Mouse (Mus musculus): ENCODE data around the gene Stx18. TPM values are rescaled to one million over a fixed set of nuclear protein-coding genes. Genes with fewer than 3 reads are reported as not detected.

Stx18 gene
- polyA plus RNA-seq, 1 experiment from 2014 or later: 37.8 TPM

DNA sequence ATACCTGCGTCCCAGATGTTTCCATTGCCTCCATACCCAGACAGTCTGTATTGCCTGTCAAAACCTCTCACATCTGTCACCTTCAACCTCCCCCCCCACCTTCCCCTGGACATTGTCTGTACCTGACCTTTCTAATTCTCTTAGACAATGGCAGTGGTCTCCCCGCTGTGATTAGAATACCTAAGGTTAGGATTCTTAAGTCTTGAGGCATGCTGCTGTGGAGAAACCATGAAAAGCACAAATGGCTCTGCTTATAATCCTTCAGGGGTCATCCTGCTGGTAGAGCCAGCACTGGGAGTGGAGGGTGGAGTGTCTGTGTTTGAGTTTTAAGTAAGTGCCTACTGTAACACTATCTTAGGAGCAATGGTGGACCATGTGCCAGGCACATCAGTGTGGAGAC, 64.4 kb downstream of the Stx18 start:
- ATAC-seq (ENCODE audit: low FRiP score, low read depth): no peak
- H3K27ac ChIP-seq (replicated peaks): no peak overlapping the region

DNA sequence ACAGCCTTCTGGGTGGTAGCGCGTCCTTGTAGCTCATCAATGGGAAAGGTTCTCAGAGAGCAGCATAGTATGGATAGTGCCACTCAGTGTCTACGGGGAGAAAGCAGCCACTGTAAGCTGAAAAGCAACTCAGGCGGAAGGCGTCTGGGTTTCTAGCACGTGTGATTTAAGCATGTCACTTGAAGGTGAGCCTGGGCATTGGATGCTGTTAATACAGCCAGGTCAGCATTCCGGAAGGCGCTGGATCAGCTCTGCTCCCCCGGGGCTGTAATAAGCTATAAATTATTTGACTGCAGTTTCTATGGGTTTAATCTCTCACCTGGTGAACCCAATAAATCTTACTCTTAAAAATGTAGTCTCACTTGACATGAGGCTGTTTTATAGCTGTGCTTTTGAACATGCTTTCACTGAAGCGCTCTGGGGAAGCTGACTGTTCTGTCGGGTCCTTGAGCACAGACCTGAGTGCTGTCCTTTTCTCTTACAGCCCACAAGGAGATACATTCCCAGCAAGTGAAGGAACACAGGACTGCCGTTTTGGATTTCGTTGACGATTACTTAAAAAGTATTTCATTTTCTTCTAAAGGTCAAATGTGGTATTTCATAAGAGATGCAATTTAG, 67.6 kb downstream of the Stx18 start:
- Histone ChIP-seq H3K4me3 (no peak overlapping the region), H3K27me3 (no peaks in the 10 kb centered on the region), H3K9ac (no peak overlapping the region), H3K27ac (replicated peaks) (no peak overlapping the region; the same call in 1 of the 2 replicates), H3K9me3 (no peaks in the 10 kb centered on the region), H3K4me1 (replicated peaks) (no peaks in the 10 kb centered on the region), H3K36me3 (peaks cover 6% of the 10 kb centered on the region; the same call in 1 of the 2 replicates), H3K4me2 (no peak overlapping the region)
- WGBS: 80% methylated on average over 14 of the region's 14 CpGs
- peak; percentile 54; the same call in 1 of the 2 replicates for ATAC-seq (ENCODE audit: low FRiP score, low read depth)

More for the DNA sequence above, 64.4 kb downstream of the Stx18 start:
- Histone ChIP-seq H3K4me2 (no peak overlapping the region), H3K4me3 (no peak overlapping the region), H3K4me1 (replicated peaks) (peaks cover 1% of the 10 kb centered on the region; the same call in 1 of the 2 replicates), H3K36me3 (peaks cover 4% of the 10 kb centered on the region; the same call in 1 of the 2 replicates), H3K9ac (no peak overlapping the region), H3K27me3 (no peaks in the 10 kb centered on the region), H3K9me3 (no peaks in the 10 kb centered on the region)
- 89% methylated on average over 2 of the region's 2 CpGs for WGBS

DNA sequence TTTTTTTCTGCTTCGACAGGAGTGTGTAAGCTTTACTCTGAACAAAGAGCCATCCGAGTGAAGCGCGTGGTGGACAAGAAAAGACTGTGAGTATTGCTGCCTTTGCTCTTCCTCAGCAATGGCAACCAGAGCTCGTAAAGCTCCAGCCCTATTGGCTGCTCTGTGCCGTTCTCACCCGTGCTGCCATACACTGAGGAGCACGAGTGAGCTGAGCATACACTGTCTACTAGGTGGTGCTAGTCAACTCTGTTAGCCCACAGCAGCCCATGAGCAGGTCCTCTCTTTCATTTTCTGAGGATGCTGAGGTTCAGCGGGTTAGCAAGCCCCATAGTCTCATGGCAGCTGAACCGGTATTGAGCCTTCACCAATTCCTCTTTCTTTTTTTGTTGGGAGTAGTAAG, 68.3 kb downstream of the Stx18 start:
- no peak overlapping the region for H3K9ac ChIP-seq
- H3K9me3 ChIP-seq: no peaks in the 10 kb centered on the region
- H3K27me3 ChIP-seq: no peaks in the 10 kb centered on the region
- H3K27ac ChIP-seq (replicated peaks): 0 out of 2 replicates have a peak overlapping the region, but pooled peaks have one; percentile 30
- no peaks in the 10 kb centered on the region for H3K4me1 ChIP-seq (replicated peaks)
- peaks cover 6% of the 10 kb centered on the region; the same call in 1 of the 2 replicates for H3K36me3 ChIP-seq
- WGBS: 88% methylated on average over 10 of the region's 10 CpGs
- H3K4me3 ChIP-seq: no peak overlapping the region
- ATAC-seq (ENCODE audit: low FRiP score, low read depth): no peak
- H3K4me2 ChIP-seq: no peak overlapping the region

DNA sequence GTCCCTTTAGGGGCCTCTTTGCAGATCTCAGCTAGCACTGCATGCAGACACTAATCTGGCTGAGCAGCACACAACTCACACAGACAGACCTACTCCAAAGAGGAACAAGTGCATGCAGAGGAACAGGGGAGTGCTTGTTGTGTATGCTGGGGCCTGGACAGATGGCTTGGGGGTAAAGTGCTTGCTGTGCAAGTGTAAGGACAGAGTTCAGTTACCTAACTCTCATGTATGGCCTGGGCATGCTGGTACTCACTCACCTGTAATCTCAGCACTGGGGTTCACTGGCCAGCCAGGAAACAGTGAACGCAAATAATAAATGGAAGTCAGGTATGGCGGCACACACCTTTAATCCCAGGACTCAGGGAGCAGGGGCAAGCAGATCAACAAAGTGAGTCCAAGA, 76.0 kb downstream of the Stx18 start:
- WGBS: 100% methylated on average over 2 of the region's 2 CpGs
- no peak for ATAC-seq (ENCODE audit: low FRiP score, low read depth)
- no peaks in the 10 kb centered on the region for H3K9me3 ChIP-seq

DNA sequence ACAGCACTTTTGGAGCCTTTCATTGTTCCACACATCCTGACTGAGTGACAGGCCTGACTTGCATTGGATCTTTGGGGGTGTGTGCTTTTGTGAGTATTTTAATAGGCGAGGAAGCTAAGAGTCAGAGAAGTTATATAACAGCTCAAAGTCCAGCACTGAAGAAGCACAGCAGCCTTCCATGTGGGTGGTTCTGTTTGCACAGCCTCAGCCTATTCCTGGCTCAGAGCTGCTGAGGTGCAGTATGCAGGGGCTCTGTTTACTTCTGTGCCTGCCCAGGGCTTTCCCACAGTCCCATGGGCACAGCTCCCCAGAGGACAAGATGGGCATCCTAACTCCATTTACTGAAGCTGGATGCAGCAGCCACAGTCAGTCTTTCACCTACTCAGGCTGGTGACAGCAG, 78.5 kb downstream of the Stx18 start:
- Histone ChIP-seq H3K27ac (replicated peaks) (no peak overlapping the region), H3K9ac (no peak overlapping the region), H3K9me3 (no peaks in the 10 kb centered on the region), H3K27me3 (no peaks in the 10 kb centered on the region), H3K4me2 (no peak overlapping the region), H3K4me1 (replicated peaks) (no peaks in the 10 kb centered on the region), H3K4me3 (no peak overlapping the region), H3K36me3 (peaks cover 10% of the 10 kb centered on the region)
- ATAC-seq (ENCODE audit: low FRiP score, low read depth): no peak
- 63% methylated on average over 1 of the region's 1 CpGs for WGBS

More for the DNA sequence above, 76.0 kb downstream of the Stx18 start:
- Histone ChIP-seq H3K36me3 (peaks cover 13% of the 10 kb centered on the region), H3K9ac (no peak overlapping the region), H3K4me1 (replicated peaks) (no peaks in the 10 kb centered on the region), H3K4me2 (no peak overlapping the region), H3K27ac (replicated peaks) (no peak overlapping the region), H3K27me3 (no peaks in the 10 kb centered on the region), H3K4me3 (no peak overlapping the region)

DNA sequence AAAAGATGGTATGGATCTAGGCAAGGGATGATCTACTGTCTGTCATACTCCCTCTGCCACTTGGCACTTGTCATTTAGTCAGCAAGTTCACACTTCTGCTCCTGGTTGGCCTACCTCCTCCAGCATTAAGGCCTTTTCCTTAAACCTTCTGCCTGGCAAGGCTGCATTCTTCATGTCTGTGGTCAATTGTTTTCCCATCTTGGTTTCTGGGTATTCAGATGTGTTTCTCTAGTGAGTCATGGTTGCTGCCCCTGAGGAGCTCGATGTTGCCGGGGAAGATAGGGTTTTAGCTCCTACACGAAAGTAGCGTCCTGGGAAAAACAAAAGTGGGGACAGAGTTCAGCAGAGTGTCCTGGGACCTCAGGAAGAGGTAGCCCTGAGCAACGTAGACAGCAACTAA, 80.7 kb downstream of the Stx18 start:
- Histone ChIP-seq H3K4me3 (no peak overlapping the region), H3K27ac (replicated peaks) (no peak overlapping the region), H3K9me3 (no peaks in the 10 kb centered on the region), H3K36me3 (peaks cover 13% of the 10 kb centered on the region), H3K27me3 (no peaks in the 10 kb centered on the region), H3K4me2 (no peak overlapping the region), H3K9ac (no peak overlapping the region), H3K4me1 (replicated peaks) (no peaks in the 10 kb centered on the region)
- WGBS: 97% methylated on average over 5 of the region's 5 CpGs
- ATAC-seq (ENCODE audit: low FRiP score, low read depth): no peak

DNA sequence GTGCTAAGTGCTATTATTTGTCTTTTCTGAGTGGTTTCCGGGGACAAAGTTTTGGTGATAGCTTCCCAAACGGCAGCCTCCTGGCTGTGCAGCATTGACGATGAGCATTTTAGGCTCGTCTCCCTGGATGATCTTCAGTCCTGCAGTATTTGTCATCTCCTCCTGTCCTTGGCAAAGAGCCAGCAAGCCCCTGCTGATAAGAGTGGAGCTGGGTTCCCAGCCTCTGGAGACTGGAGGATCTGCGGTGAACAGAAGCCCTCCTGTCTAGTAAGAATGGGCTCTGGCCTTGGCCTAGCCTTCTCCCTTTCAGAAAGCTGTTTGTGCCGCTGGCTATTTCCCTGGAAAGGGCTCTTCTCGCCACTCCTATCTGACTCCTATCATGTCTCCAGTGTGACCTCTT, 83.2 kb downstream of the Stx18 start:
- Histone ChIP-seq H3K4me3 (no peak overlapping the region), H3K4me1 (replicated peaks) (no peaks in the 10 kb centered on the region), H3K27ac (replicated peaks) (no peak overlapping the region), H3K4me2 (no peak overlapping the region), H3K36me3 (peaks cover 5% of the 10 kb centered on the region), H3K27me3 (no peaks in the 10 kb centered on the region), H3K9ac (no peak overlapping the region), H3K9me3 (no peaks in the 10 kb centered on the region)
- ATAC-seq (ENCODE audit: low FRiP score, low read depth): no peak
- WGBS: 65% methylated on average over 7 of the region's 7 CpGs

DNA sequence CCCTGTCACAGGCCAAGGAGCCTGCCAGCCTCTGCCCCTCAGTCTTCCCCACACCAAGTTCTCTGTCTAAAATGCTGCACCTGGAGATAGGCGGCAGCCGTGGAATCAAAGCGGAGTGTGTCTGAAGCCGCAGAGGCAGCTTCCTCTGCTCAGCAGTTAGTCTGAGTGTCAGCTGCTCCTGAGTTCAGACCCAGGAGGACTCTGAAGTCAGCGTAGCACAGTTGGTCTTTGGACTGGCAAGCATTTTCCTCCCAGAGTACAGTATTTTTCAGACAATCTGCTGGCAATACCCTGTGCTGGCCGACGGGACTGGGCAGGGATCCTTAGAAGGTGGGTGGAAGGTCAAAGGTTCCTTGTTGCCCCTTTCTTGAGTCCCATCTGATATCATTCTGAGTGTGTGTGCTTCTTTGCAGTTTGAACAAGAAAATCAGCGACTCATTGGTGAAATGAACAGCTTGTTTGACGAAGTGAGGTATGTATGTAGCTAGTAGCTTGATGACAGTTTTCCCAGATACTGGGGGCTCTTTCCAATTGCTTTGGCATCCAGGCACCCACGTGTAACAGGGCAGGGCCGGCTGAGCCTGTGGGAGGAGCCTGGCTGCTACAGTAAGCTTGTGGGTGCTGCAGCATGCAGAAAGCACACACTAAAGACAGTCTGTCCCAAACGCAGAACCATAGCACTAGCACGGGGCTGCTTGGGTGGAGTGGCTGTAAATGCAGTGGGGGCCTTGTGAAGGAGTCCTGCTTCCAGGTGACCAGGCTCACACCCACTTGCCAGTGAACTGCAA, 88.2 kb downstream of the Stx18 start:
- Histone ChIP-seq H3K9me3 (no peaks in the 10 kb centered on the region), H3K27me3 (no peaks in the 10 kb centered on the region), H3K4me3 (no peak overlapping the region), H3K27ac (replicated peaks) (no peak overlapping the region), H3K4me1 (replicated peaks) (no peaks in the 10 kb centered on the region), H3K36me3 (peaks cover 3% of the 10 kb centered on the region; the same call in 1 of the 2 replicates), H3K4me2 (no peak overlapping the region), H3K9ac (no peak overlapping the region)
- ATAC-seq (ENCODE audit: low FRiP score, low read depth): no peak
- WGBS: 89% methylated on average over 13 of the region's 13 CpGs

DNA sequence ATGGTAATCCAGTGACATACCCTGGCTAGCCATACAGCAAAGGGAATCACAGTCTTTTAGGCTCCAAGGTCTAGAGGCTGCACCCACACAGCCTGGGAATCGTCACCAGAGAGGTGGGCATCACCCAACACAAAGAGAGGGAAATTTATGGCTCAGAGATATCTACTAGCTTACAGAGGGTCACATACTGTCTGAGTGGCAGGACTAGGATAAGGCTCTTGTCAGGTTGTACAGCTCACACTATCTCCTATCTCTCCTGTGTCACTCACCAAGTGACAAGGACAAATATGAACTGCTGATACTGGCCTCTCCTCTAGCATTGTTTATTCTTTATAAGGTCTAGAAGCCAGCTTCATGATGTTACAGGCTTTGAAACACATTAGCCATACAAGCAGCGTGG, 90.8 kb downstream of the Stx18 start:
- Histone ChIP-seq H3K27me3 (no peaks in the 10 kb centered on the region), H3K9me3 (no peaks in the 10 kb centered on the region), H3K27ac (replicated peaks) (no peak overlapping the region), H3K36me3 (no peaks in the 10 kb centered on the region), H3K9ac (no peak overlapping the region), H3K4me1 (replicated peaks) (no peaks in the 10 kb centered on the region), H3K4me3 (no peak overlapping the region), H3K4me2 (no peak overlapping the region)
- 95% methylated on average over 2 of the region's 2 CpGs for WGBS
- 0 out of 2 replicates have a peak, but pooled peaks have one; percentile 34 for ATAC-seq (ENCODE audit: low FRiP score, low read depth)

DNA sequence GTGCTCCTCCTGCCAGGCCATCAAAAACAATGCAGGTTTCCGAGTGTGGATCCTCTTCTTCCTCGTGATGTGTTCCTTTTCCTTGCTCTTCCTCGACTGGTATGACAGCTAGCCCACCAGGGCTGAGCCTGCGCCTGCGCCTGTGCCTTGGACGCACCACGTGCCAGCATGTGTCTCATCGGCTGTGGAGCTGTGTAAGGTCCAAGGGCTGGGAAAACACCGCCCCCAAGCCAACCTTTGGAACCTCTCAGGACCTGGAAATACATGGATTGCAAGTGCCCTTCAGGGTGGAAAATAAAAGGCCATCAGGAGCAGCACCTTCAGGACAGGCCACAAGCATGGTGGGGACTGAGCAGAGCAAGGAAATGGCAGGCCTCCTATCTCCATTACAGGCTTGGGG, 97.7 kb downstream of the Stx18 start:
- ATAC-seq (ENCODE audit: low FRiP score, low read depth): 0 out of 2 replicates have a peak, but pooled peaks have one; percentile 39
- peaks cover 53% of the 10 kb centered on the region for H3K36me3 ChIP-seq
- no peaks in the 10 kb centered on the region for H3K4me1 ChIP-seq (replicated peaks)
- H3K9ac ChIP-seq: no peak overlapping the region
- no peak overlapping the region for H3K27ac ChIP-seq (replicated peaks)
- 92% methylated on average over 9 of the region's 9 CpGs for WGBS
- no peaks in the 10 kb centered on the region for H3K9me3 ChIP-seq
- H3K27me3 ChIP-seq: no peaks in the 10 kb centered on the region
- no peak overlapping the region for H3K4me2 ChIP-seq
- H3K4me3 ChIP-seq: no peak overlapping the region

DNA sequence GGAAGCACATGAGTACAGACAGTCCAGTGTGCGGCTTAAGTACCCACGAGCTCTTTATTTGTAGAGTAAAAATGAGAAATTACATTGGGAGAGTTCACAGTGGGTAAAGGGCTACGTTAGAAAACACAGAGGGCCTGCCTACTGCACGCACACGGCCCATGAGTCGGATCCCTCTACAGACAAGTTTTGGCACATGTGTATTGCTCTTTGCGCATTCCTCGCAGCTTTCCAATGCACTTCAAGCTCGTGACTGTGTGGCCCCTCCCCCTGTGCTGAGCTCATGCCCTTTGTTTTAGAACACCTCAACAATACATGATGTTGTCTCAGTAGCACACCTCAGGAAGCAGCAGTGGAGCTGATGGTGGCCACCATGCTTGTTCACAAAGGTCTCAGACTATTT, 98.6 kb downstream of the Stx18 start:
- Histone ChIP-seq H3K27ac (replicated peaks) (no peak overlapping the region), H3K4me2 (no peak overlapping the region), H3K36me3 (peaks cover 62% of the 10 kb centered on the region), H3K27me3 (no peaks in the 10 kb centered on the region), H3K9me3 (no peaks in the 10 kb centered on the region), H3K4me3 (no peak overlapping the region), H3K4me1 (replicated peaks) (no peaks in the 10 kb centered on the region), H3K9ac (no peak overlapping the region)
- no peak for ATAC-seq (ENCODE audit: low FRiP score, low read depth)
- WGBS: 87% methylated on average over 9 of the region's 9 CpGs

DNA sequence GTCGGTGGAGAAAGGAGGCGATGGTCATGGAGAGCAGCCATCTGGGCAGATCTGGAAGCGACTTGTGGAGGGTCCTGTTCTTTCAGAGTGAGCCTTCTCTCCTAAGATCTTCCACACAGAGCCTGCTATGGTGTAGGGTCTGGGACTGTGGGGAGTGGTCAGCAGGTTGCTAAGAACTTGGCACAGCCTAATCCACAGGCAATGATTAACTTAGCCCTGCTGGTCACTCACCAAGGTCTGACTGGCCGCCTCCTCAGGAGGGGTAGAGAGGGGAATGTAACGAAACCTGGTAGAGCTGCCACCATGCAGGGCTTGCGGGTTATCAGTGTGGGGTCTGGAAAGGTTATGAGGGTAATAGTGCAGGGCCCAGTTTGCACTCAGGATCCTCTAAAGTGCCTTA, 102.4 kb downstream of the Stx18 start:
- Histone ChIP-seq H3K36me3 (peaks cover 78% of the 10 kb centered on the region), H3K9ac (no peak overlapping the region), H3K4me2 (no peak overlapping the region), H3K27me3 (no peaks in the 10 kb centered on the region), H3K9me3 (no peaks in the 10 kb centered on the region), H3K4me1 (replicated peaks) (peaks cover 3% of the 10 kb centered on the region; the same call in 1 of the 2 replicates), H3K4me3 (no peak overlapping the region), H3K27ac (replicated peaks) (no peak overlapping the region)
- 89% methylated on average over 6 of the region's 6 CpGs for WGBS
- ATAC-seq (ENCODE audit: low FRiP score, low read depth): no peak
